Mouse (Mus musculus) CH12.LX (cell line): ENCODE measurements around the gene Robo1. TPM values are rescaled to one million over a fixed set of nuclear protein-coding genes. Genes with fewer than 3 reads are reported as not detected.

Source experiments
- DNase-seq: peaks from one replicate; pipeline ENCODE4 v3.0.0-alpha.2; 2013; ENCODE audit errors: extremely low read depth
- H3K27ac ChIP-seq: 2 replicates; pipeline ENCODE4 v1.5.1; 2012; ENCODE audit warnings: low read depth, mild to moderate bottlenecking, control low read depth, moderate library complexity; ENCODE audit not compliant: insufficient read depth
- H3K27me3 ChIP-seq: replicated peaks from 2 replicates; pipeline ENCODE3; 2012; ENCODE audit warnings: inconsistent platforms
- H3K36me3 ChIP-seq, 2 experiments: replicated peaks in 1 of 2; 2 replicates each; pipeline versions ENCODE3 to v1.6.1; 2012; ENCODE audit warnings: inconsistent platforms in 1 of 2, low read length in 1 of 2, mild to moderate bottlenecking in 1 of 2, mixed read lengths in 1 of 2, moderate library complexity in 1 of 2; ENCODE audit not compliant: control insufficient read depth in 1 of 2, insufficient read depth in 1 of 2
- H3K4me1 ChIP-seq, 2 experiments: 2 replicates each; pipeline ENCODE4 v1.6.1; 2012; ENCODE audit warnings: inconsistent platforms in 1 of 2, moderate library complexity in 1 of 2; ENCODE audit not compliant: insufficient read depth in 2 of 2, control insufficient read depth in 1 of 2
- H3K4me2 ChIP-seq: 2 replicates; pipeline ENCODE4 v1.6.1; 2012; ENCODE audit warnings: low read depth, mild to moderate bottlenecking, control low read depth; ENCODE audit not compliant: poor library complexity, insufficient read depth, severe bottlenecking
- H3K4me3 ChIP-seq, 3 experiments: fragments of 150-350 bp in 1 of 3; sonication (generic) in 1 of 3; replicated peaks in 1 of 3; 2 replicates each; pipeline versions ENCODE3 to v1.5.1; 2011 to 2012; ENCODE audit warnings: low read depth in 2 of 3, low read length in 2 of 3, mild to moderate bottlenecking in 2 of 3, moderate library complexity in 2 of 3, control low read depth in 1 of 3, improper control_type of control experiment in 1 of 3, inconsistent platforms in 1 of 3, mixed read lengths in 1 of 3; ENCODE audit not compliant: poor library complexity in 1 of 3
- H3K79me2 ChIP-seq: replicated peaks from 2 replicates; pipeline ENCODE4 v1.6.1; 2012; ENCODE audit warnings: mild to moderate bottlenecking, moderate library complexity; ENCODE audit not compliant: control insufficient read depth, poor library complexity, insufficient read depth, severe bottlenecking; ENCODE audit errors: extremely low read depth
- H3K9ac ChIP-seq: 2 replicates; pipeline ENCODE4 v1.6.1; 2012; ENCODE audit warnings: low read depth, mild to moderate bottlenecking, control low read depth, moderate library complexity; ENCODE audit not compliant: insufficient read depth
- H3K9me3 ChIP-seq: replicated peaks from 2 replicates; pipeline ENCODE3; 2012; ENCODE audit warnings: low read length, inconsistent platforms, mixed read lengths
- ELF1 ChIP-seq: IDR thresholded peaks from 2 replicates; pipeline ENCODE4 v1.6.1; 2014; ENCODE audit warnings: low read depth, mild to moderate bottlenecking, inconsistent platforms, low read length, improper control_type of control experiment
- EP300 ChIP-seq: IDR thresholded peaks from 2 replicates; pipeline ENCODE4 v1.6.1; 2011; ENCODE audit warnings: low read length, improper control_type of control experiment
- ETS1 ChIP-seq: conservative IDR thresholded peaks from 2 replicates; pipeline ENCODE4 v1.6.1; 2012; ENCODE audit warnings: low read depth, mild to moderate bottlenecking, inconsistent platforms, low read length, improper control_type of control experiment, moderate library complexity
- GABPA ChIP-seq: IDR thresholded peaks from 2 replicates; pipeline ENCODE4 v1.6.1; 2012; ENCODE audit warnings: low read depth, low read length, improper control_type of control experiment, inconsistent platforms; ENCODE audit not compliant: insufficient replicate concordance
- HCFC1 ChIP-seq: IDR thresholded peaks from 2 replicates; pipeline ENCODE4 v1.6.1; 2012; ENCODE audit warnings: low read depth, mild to moderate bottlenecking, inconsistent platforms, low read length, improper control_type of control experiment
- KAT2A ChIP-seq: IDR thresholded peaks from 2 replicates; pipeline ENCODE4 v1.6.1; 2012; ENCODE audit warnings: low read length, improper control_type of control experiment, inconsistent platforms; ENCODE audit not compliant: insufficient replicate concordance
- MAX ChIP-seq: IDR thresholded peaks from 2 replicates; pipeline ENCODE4 v1.6.1; 2011; ENCODE audit warnings: low read length, improper control_type of control experiment
- MEF2A ChIP-seq: IDR thresholded peaks from 2 replicates; pipeline ENCODE4 v1.6.1; 2014; ENCODE audit warnings: low read depth, mild to moderate bottlenecking, inconsistent platforms, low read length, improper control_type of control experiment, borderline replicate concordance
- MXI1 ChIP-seq: IDR thresholded peaks from 2 replicates; pipeline ENCODE4 v1.6.1; 2011; ENCODE audit warnings: mild to moderate bottlenecking, low read depth, low read length, improper control_type of control experiment
- NRF1 ChIP-seq: IDR thresholded peaks from 2 replicates; pipeline ENCODE4 v1.6.1; 2014; ENCODE audit warnings: low read depth, mild to moderate bottlenecking, inconsistent platforms, low read length, improper control_type of control experiment, moderate library complexity
- RCOR1 ChIP-seq: conservative IDR thresholded peaks from 2 replicates; pipeline ENCODE4 v1.6.1; 2012; ENCODE audit warnings: low read depth, mild to moderate bottlenecking, inconsistent platforms, low read length, improper control_type of control experiment
- TBP ChIP-seq: conservative IDR thresholded peaks from 2 replicates; pipeline ENCODE4 v1.6.1; 2011; ENCODE audit warnings: low read depth, low read length, improper control_type of control experiment
- TCF12 ChIP-seq: IDR thresholded peaks from 2 replicates; pipeline ENCODE4 v1.6.1; 2014; ENCODE audit warnings: low read depth, mild to moderate bottlenecking, inconsistent platforms, low read length, improper control_type of control experiment
- USF2 ChIP-seq: conservative IDR thresholded peaks from 2 replicates; pipeline ENCODE4 v1.6.1; 2011; ENCODE audit warnings: low read depth, low read length, improper control_type of control experiment
- ZKSCAN1 ChIP-seq: IDR thresholded peaks from 2 replicates; pipeline ENCODE4 v1.6.1; 2012; ENCODE audit warnings: low read depth, inconsistent platforms, low read length, improper control_type of control experiment, borderline replicate concordance
- ZMIZ1 ChIP-seq: IDR thresholded peaks from 2 replicates; pipeline ENCODE4 v1.6.1; 2012; ENCODE audit warnings: low read depth, mild to moderate bottlenecking, inconsistent platforms, low read length, improper control_type of control experiment
- ZNF384 ChIP-seq: IDR thresholded peaks from 2 replicates; pipeline ENCODE4 v1.6.1; 2012; ENCODE audit warnings: low read depth, low read length, improper control_type of control experiment, inconsistent platforms
- dilution Hi-C: fragments of 300-500 bp; cut with MboI; formaldehyde crosslinking; loops from 2 replicates; pipeline ENCODE4 v1.14.3; 2020; ENCODE audit warnings: low sequenced_read_pairs; ENCODE audit not compliant: extremely low pct_unique_long_range_greater_than_20kb, extremely low pct_ligation_motif_present
- in situ Hi-C: fragments of 300-500 bp; cut with MboI; formaldehyde crosslinking; loops from 3 replicates; pipeline ENCODE4 v1.14.3; 2019; ENCODE audit warnings: low sequenced_read_pairs, low pct_ligation_motif_present, low pct_unique_long_range_greater_than_20kb, mixed read lengths
- polyA plus RNA-seq: library from polyadenylated mRNA; unstranded; fragments of >175 nt; gene quantifications from 2 replicates; pipeline ENCODE4 v1.2.1, GENCODE M21; 2012; ENCODE audit warnings: low read depth; ENCODE audit not compliant: insufficient read length
- total RNA-seq, 2 experiments: library from RNA; depleted of rRNA; stranded (reverse); fragments of 300-350 nt in 1 of 2; fragments of >200 nt in 1 of 2; gene quantifications; 2 replicates each; pipeline ENCODE4 v1.2.3; 2012 to 2014

The Robo1 gene
- total and polyA plus RNA-seq, 3 experiments = not detected

GRCm38 (mm10) chr16:72990376-72991167, 682.5 kb downstream of the Robo1 start:
- in situ Hi-C loops (loop anchor here (25.0 kb wide), 1 partner anchor 328 kb away; no protein-coding TSS in a partner anchor), dilution Hi-C loops (no loop called here)
- no peak overlapping the region for H3K4me3 ChIP-seq
- H3K36me3 ChIP-seq = no peaks in the 10 kb centered on the region
- DNase-seq = no peak
- H3K4me2 ChIP-seq = no peak overlapping the region
- TF ChIP-seq HCFC1 (no peak), ZNF384 (no peak), ELF1 (no peak), GABPA (no peak), MXI1 (no peak), MEF2A (no peak), NRF1 (no peak), ZMIZ1 (no peak), KAT2A (no peak), ZKSCAN1 (no peak)
- no peak overlapping the region for H3K27ac ChIP-seq
- H3K79me2 ChIP-seq = no peaks in the 10 kb centered on the region
- no peaks in the 10 kb centered on the region for H3K4me1 ChIP-seq
- no peak overlapping the region for H3K9ac ChIP-seq
- no peaks in the 10 kb centered on the region for H3K27me3 ChIP-seq
- peaks cover 64% of the 10 kb centered on the region for H3K9me3 ChIP-seq

GRCm38 (mm10) chr16:72993189-72993588, 685.1 kb downstream of the Robo1 start:
- no peak overlapping the region for H3K27ac ChIP-seq
- no peak for TF ChIP-seq EP300
- no peak for TF ChIP-seq RCOR1
- TF ChIP-seq TBP = no peak
- TF ChIP-seq ELF1 = no peak
- no peak for TF ChIP-seq ZNF384
- no peak for TF ChIP-seq ETS1
- no peak for TF ChIP-seq MAX
- TF ChIP-seq TCF12 = no peak
- no peak for TF ChIP-seq USF2
- no peaks in the 10 kb centered on the region for H3K79me2 ChIP-seq
- in situ Hi-C loops = loop anchor here (25.0 kb wide), 1 partner anchor 331 kb away; no protein-coding TSS in a partner anchor
- peaks cover 63% of the 10 kb centered on the region for H3K9me3 ChIP-seq
- no peak for DNase-seq
- H3K4me3 ChIP-seq = no peak overlapping the region
- H3K27me3 ChIP-seq = no peaks in the 10 kb centered on the region
- dilution Hi-C loops = no loop called here
- H3K36me3 ChIP-seq = no peaks in the 10 kb centered on the region
- H3K9ac ChIP-seq = no peak overlapping the region
- no peak overlapping the region for H3K4me2 ChIP-seq
- no peaks in the 10 kb centered on the region for H3K4me1 ChIP-seq
